Mouse (Mus musculus) left cerebral cortex, postnatal 14 days (tissue): ENCODE results near the gene Emp1. TPM values are rescaled to one million over a fixed set of nuclear protein-coding genes. Genes with fewer than 3 reads are reported as not detected.

ENCODE experiments used
- DNase-seq, 2 experiments: peaks; one replicate each; pipeline ENCODE4 v3.0.0; 2021 to 2022; ENCODE audit warnings: low spot score in 2 of 2, mixed read lengths in 1 of 2
- intact Hi-C: fragments of 180-260 bp; cut with DNase I; formaldehyde crosslinking; loops from one replicate; pipeline ENCODE4 v1.15.1; 2025
- long read RNA-seq, 2 experiments: library from polyadenylated mRNA; stranded (forward); transcript quantifications; one replicate each; pipeline ENCODE4 v2.0.0; 2021
- total RNA-seq, 2 experiments: library from RNA; stranded (reverse); gene quantifications; 2 replicates each; pipeline ENCODE4 v1.2.3; 2021

Gene Emp1
- total RNA-seq, result 1 to 10 TPM; 3.4 to 3.6 TPM
- long read RNA-seq, experiment 1, partial matches to known transcripts, result 0 of 1 reads
- long read RNA-seq, experiment 1, other reads (novel, unspliced or antisense), result 0 of 1 reads
- long read RNA-seq, experiment 2, result 0 reads

DNA sequence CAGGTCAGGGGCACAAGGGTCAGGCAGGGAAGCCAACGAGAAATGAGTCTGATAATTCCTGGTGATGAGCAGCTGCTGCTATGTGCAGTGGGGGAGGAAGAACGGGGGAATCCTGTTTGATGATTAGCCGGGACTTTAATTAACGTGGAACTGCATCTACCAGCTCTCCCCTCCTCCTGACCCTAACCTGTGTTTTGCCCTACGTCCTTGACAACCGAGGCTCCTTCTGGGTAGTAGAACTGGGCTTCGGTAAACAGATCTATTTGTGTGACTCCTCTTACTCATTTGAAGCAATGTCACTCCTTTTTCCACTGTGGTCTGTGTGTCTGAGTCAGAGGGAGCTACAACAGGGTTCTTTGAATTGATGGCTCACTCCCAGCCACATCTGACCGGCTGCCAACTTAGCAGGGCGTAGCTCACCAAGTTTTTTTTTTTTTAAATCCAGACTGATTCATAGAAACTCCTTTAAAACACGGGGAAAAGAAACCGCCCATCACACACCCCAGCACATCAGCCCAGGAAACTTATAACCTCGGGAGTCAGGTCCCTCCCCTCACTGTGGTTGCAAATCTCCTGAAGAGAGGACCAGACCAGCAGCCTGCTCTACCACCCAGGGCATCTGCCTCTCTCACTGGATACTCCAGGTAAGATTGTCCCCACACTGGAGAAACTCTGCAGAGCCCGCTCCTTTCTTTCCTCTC is at the start of gene Emp1:
TSS of gene Emp1 (plus strand) at position 87 of the 701 bp plus-strand sequence.
- DNase-seq, result peak; percentile 57 to 62
- intact Hi-C loops, result no loop called here

DNA sequence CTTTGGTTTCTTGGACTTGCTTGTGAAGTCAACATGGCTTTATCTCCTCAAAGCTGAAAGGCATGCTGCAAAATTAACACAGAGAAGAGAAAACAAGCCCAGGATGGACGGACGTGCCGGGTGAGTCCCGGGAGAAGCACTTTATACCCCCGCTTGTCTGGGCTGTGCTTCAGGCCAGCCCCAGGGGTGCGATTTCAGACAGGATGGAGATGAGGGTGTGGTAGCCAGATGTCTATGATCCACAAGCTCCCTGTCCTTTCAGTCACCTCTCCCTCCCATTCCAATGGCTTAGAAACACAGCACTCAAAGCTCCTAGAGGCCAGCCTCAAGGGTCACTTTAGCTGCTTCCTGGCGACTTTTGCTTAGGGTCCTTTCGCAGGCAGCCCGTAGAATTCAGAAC is 48.4 kb upstream of the Emp1 start:
- intact Hi-C loops, result no loop called here
- DNase-seq, result no peak

DNA sequence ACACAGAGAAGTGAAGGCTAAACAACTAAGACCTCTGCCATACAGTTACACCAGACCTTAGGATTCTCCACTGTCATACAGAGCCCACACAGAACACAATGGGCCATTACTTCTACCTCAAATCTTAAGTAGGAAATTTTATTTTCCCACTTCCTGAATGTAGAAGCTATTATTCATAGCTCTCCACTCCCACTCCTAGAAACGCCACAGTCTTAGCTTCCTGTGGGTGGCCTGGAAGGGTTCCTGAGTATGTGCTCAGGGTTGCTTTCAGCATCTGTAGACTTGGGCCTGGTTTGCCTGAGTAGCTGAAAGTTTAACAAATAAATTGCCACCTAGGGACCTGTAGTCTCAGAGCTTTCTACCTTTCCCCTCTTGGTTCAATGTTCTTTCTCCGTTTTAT is 46.2 kb upstream of the Emp1 start:
- intact Hi-C loops, result no loop called here
- DNase-seq, result peak in 1 of 2 experiments; percentile 28

DNA sequence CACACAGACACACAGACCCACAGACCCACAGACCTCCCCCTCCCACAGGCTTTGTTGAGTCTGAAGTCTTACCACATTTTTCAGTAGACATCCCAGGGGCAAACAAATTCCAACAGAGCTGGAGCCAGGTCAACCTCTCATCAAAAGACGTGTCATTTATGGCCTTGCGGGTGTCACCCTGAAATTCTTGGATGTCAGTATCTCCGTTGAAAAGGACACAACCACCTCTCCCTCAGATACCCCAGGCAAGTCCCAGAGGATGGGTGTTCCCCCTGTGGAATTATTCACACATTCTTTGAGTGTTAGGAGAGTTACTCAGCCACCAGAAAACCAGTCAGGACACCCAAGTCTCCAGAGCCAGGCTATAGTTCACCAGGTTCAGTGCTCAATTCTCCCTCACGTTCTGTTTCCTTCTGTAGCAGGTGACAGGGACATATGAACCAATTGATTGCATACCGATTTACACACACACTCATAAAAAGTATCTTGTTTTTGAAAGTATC is 42.9 kb upstream of the Emp1 start:
- no peak for DNase-seq
- intact Hi-C loops, result no loop called here

DNA sequence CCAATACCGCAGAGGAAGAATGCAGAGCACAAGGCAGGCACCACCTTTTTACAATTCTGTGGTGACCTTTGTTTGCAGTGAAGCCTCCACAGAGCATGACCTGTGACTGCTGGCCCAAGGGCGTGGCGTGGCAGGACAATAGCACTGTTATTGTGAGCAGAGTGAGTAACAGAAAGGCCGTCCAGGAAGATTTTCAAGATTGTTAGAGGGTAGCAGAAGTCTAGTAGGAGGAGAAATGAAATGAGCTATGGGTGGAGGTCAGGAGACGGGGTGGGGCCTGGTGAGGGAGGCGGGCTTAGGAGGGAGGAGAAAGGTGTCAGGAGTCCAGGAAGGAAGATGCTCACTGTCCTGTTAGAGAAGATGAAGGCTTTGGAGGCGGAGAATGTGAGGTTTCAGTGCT is 39.6 kb upstream of the Emp1 start:
- intact Hi-C loops, result no loop called here
- DNase-seq, result no peak

DNA sequence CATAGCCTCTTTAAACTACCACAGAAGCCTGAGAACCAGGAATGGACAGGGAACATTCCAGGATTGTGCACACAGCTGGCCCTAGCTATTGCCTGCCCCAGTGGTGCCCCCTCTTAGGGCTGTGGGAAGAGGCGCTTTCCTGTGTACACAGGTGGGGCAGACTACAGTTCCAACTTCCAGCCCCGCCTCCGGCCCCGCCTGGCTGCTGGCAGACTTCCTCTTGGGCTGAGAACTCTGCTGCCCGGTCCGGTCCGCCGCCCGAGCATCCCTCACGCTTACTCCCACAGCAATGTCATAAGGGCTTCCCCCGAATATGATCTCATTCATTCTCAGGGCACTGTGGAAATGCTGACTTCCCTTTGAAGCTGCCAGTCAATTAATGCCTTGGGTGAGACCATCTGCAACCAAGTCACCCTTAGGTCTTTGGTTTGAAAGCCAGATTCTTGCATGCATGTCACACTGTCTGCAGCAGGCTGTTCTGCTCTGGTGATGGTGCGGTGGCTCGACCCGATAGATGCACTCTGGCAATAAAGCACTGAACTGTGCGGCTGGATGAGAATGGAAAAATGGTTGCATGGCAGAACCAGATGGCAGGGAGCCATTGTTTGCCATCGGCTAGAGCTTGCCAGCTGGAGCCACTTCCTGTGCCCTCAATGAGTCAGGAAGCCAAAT is 38.9 kb upstream of the Emp1 start:
- DNase-seq, result no peak
- intact Hi-C loops, result no loop called here

DNA sequence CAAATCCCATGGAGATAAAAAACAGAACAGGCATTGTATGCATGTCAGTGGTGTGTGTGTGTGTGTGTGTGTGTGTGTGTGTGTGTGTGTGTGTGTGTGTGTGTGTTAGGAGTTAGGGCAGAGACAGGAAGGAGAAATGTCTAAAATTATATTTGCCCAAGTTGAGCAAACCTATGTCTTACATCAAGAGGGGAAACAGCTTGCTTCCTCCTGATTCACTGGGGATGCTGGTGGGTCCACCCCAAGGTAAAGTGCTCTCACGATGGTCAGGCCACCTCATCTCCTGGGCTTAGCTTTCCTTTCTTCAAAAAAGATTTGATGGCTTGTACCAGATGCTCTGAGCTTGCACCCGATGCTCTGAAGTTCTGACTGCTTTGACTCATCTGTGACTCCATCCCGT is 38.2 kb upstream of the Emp1 start:
- no peak for DNase-seq
- intact Hi-C loops, result no loop called here

DNA sequence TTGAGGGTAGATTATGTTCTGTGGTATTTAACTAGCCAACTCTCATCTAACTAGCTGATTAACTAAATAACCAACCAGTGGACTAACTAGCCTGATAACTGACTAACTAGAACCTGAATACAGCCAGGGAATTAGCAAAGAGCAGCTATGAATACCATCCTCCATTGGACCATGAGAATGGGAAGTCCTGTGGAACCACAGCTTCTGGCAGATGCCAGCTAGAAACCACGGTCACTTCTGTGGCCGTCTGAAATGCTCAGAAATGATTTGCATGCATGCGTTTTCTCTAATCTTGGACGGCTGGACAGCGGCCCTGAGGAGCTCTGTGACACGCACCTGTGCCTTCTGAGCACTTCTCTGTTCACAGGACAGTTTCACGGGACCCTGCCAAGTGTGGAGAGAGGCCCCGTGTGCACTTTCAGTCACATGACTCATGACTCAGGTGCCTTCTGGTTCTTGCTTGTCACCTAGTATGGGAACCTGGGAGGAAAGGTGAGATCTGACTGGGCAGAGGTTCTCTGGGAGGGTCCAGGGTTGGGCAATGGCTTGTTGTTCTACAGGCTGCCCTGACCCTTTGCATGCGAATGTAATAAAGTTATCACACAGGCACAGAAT is 37.6 kb upstream of the Emp1 start:
- intact Hi-C loops, result no loop called here
- no peak for DNase-seq

DNA sequence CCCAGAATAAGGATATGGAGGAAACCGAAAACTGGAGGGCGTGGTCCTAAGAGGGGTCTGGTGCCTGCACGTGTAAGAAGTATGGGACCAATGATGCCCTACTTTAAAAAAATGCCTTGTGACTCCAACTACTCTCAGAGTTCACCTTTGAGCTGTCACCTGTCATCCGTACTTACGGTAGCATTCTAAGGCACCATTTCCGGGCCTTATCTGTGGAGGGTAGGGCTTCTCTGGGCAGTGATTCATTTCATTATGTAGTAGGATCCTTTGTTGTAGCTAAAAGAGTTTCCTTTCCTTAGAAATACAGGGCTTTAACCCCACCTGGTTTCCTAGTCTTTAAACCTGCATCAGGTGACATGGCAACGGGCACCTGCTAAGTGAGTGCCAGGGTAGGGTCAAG is 35.5 kb upstream of the Emp1 start:
- DNase-seq, result no peak
- intact Hi-C loops, result no loop called here

DNA sequence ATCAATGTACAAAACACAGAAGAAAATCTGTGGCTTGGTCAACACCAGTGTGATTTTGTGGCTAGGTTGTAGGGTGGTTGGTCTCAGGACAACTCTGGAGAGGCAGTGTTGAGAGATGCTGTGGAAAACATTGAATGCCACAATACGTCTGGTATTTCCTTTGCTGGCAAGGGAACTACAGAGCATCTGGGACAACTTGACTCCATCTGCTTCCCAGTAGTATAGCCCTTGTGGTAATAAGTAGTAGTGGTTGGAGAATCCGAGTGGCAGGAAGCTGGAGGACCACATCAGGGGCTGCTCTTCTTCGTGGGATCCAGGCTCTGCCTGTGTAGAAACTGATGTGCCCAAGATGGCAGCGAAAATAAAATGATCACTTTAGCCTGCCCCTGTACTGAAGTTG is 30.4 kb upstream of the Emp1 start:
- intact Hi-C loops, result no loop called here
- DNase-seq, result peak in 1 of 2 experiments; percentile 25

DNA sequence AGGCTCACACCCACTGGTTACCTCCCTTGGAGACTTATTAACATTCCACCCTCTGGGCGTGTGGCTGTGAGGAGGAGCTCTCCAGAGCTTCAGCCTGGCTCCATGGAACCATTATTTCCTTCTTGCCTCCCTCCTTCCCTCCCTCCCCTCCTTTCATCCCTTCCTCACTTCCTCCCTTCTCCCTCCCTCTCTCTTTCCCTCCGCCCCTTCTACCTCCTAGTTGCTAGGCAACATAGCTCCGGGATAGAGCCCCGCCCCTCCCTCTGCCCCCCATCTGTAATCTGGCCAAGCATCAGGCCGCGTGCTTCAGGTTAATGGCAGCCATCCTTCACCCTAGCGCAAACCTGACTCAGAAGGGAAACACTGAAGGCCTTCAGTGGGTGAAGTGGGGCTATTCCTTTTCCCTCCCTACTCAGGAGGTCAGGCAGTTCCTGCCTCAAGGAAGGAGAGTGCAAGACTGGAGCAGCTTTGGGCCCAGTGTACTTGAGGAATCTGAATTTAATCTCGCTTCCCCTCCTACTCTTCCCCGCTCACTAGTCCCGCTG is 29.5 kb upstream of the Emp1 start:
- intact Hi-C loops, result no loop called here

DNA sequence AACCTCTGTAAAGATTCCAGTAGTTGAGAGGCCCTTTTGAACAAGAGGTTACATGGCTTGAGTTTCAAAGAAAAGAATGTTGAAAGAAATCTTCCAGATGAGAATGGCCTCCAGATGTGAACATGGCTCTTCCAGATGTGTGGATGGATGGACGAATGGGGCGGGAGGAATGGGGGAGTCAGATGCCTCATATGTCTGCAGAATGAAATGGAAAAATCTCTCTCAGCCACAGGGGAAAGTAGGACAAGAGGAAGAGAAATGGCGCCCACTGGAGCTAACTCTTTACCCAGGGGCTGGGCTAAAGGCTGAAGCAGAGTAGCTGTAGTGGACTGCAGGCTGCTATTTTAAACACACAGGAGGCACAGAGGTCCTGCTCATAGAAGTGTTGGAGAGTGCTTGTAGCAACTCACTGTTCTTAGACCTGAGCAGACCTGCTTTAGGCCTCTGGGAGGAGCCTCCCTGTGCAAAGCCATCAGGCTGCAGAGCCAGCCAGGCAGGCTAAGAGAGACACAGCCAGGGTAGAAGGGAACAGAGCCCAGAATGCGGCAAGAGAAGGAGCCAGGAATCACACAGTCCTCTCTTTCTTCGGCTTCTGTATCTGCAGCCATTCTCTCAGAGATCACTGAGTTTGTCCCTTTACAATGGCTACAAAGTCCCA is 28.2 kb upstream of the Emp1 start:
- intact Hi-C loops, result no loop called here
- no peak for DNase-seq

More for the DNA sequence above, 29.5 kb upstream of the Emp1 start:
- no peak for DNase-seq

DNA sequence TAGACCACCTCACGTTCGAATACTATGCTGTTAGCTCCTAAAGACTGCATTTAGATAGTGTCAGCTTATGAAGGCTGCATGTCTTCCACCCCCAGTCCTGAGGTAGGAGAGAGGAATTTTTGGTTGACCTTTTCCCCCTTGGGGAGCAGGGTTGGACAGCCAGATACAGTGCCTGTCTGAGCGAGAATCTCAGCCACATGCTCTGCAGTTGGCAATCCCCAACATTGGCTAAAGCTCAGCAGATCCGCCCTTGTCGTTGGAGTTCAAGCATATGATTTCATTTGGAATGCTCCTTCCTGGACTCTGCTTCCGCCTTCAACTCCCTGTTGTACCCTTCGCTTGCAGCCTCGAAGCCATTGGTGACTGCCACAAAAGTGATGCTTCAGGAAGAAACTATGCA is 26.0 kb upstream of the Emp1 start:
- no peak for DNase-seq
- intact Hi-C loops, result no loop called here

DNA sequence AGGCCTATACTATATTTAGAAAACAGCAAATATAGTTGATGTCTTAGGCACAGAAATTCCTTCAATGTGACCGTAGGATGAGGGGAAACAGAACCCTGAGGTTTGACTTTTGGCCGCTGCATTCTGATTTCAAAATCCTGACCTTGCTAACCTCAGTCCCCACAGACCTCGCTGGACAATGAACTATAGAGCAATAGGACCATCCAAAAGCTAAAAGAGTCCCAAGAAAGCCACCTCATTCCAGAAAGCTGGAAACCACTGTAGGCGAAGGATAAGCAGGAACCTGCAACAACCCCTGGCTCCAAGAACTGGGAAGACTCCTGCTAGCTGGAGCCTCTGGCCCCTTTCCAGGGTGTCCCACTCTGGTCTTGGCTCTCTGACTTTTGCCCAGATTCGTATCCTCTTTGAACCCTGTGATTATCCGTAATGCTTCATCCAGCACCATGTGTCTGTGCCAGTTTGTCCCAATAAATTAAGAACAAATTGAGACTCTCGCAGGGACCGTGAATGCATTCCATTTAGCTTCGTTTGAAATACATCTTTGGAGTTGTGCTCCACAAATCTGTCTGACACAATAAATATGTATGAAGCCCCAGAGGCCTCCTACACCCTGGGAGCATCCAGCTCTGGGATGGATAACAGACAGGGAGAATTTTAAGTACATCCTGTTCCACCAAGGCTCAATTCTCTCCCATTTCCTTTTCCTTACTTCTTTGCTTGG is 21.8 kb upstream of the Emp1 start:
- intact Hi-C loops, result no loop called here
- no peak for DNase-seq

DNA sequence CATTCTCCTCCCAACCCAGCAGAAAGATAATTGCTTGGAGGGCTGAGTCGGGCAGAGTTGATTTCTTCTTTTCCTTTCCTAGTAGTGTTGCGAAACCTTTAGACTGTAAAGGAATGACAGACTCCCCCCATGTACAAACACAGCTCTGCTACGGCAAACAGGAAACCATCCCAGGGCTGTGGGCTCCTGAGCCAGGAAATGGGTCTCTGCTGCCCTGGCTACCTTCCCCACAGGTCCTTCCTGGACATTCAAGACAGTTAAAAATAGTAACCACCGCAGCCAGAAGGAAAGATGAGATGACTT is 21.3 kb upstream of the Emp1 start:
- no peak for DNase-seq
- intact Hi-C loops, result no loop called here

DNA sequence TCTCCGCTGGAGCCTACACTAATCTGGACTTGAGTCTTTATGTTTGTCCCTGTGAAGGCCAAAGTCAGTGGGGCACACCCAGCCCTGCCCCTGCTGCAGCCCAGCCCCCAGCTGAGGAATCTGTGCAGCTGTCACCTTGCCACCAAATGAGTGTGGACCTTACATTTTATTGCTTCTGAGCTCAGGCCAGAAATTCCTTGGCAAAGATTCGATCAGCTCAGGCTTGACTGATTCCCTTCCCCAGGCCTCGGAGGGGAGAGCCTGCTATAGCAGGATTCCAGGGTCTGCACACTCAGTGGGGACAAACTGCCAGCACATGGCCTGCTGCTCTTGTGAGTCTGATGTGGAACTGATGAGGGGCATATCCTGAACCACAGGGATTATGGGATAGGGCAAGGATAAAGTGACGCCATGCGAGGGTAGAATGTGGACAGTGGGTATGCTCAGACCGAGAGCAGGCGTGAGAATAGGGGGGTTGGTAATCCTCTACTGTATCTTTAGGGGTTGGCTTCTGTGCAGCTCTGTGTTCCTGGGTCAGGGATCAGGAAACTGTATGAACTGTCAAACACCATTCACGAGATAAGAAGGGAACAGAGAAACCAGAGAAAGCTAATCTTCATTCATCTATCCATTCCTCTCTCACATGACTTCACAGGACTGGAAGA is 10.6 kb upstream of the Emp1 start:
- no peak for DNase-seq

DNA sequence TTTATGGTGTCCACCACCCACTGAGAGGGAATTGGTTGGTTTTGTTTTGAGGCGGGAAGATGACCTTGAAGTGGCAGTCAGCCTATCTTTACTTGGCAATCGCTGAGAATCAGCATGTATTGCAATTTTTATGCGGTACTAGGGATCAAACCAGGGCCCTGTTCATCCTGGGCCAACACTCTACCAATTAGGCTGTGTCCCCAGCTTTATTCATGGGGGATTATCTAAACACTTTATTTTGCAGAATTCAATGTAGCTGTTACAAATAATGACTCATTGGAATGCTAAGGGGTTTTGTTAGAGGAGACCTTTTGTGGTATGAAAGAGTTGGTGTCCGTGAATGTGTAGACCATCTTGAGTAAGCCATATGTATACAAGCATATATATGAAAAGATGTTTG is 9.8 kb upstream of the Emp1 start:
- no peak for DNase-seq
- intact Hi-C loops, result no loop called here

More for the DNA sequence above, 10.6 kb upstream of the Emp1 start:
- intact Hi-C loops, result no loop called here

DNA sequence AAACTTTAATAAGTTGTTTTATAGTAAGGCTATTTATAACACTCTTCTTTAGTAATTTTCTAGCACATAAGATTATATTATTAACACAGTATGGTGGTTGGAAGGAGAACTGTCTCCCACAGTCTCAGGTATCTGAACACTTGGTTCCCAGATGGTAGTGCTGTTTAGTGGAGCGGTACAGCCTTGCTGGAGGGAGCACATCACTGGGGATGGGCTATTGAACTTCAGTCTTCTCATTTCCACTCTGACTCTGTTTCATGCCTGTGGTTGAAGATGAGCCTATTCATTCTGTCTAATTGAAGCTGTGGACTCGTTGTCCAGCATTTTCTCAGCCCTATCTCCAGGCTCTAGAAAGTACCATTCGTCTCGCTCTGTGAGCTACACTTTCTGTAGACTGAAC is 7.4 kb upstream of the Emp1 start:
- intact Hi-C loops, result no loop called here
- DNase-seq, result no peak

DNA sequence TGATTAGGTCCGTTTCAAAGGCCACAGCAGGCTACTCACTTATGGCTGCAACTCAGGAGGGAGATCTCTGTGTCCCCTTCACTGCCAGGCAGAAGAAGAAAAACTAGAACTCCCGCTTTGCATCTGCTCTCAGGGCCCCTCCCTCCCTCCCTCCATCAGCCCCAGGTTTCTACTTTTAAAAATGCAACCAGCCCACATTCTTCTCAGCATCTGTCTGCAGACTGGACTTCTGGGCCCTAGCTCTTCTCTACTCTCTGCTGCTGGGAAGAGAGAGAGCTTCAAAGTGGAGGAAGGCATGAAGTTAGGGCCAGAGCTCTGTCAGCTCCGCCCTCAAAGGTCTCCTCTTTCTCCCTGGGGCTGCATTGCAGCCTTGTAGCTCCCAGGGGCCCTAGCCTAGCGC is 2.0 kb upstream of the Emp1 start:
- intact Hi-C loops, result no loop called here
- no peak for DNase-seq
